Mouse (Mus musculus): ENCODE measurements at regions not wholly inside any gene's neighbourhood (a gene's known extent, or its start where the extent isn't known, plus 50 kb on each side); places are given as distances from the start of the nearest gene placed in this dataset.

GRCm38 (mm10) chr2:8562948-8563347, 1053.6 kb upstream of the Celf2 start:
- intact Hi-C loops (cut with DNase I): no loop called here
- no peak for DNase-seq

GRCm38 (mm10) chr2:8546116-8546515, 1036.8 kb upstream of the Celf2 start:
- no peak for DNase-seq
- intact Hi-C loops (cut with DNase I): no loop called here

- intact Hi-C loops (cut with DNase I): no loop called here
- DNase-seq: no peak
Measured at GRCm38 (mm10) chr2:8536842-8537241, 1027.5 kb upstream of the Celf2 start.

GRCm38 (mm10) chr2:8498466-8498865, 989.1 kb upstream of the Celf2 start:
- no peak for DNase-seq
- intact Hi-C loops (cut with DNase I): no loop called here

GRCm38 (mm10) chr2:8477827-8478528, 968.6 kb upstream of the Celf2 start:
- intact Hi-C loops (cut with DNase I): no loop called here
- DNase-seq: no peak

- no peak for DNase-seq
- intact Hi-C loops (cut with DNase I): no loop called here
Measured at GRCm38 (mm10) chr2:8470546-8470945, 961.2 kb upstream of the Celf2 start.

GRCm38 (mm10) chr2:8468989-8469388, 959.6 kb upstream of the Celf2 start:
- intact Hi-C loops (cut with DNase I): no loop called here
- no peak for DNase-seq

GRCm38 (mm10) chr2:8468351-8468750, 959.0 kb upstream of the Celf2 start:
- DNase-seq: no peak
- intact Hi-C loops (cut with DNase I): no loop called here

- intact Hi-C loops (cut with DNase I): no loop called here
- DNase-seq: no peak
Measured at GRCm38 (mm10) chr2:8467531-8468203, 958.3 kb upstream of the Celf2 start.

GRCm38 (mm10) chr2:8452566-8453243, 943.3 kb upstream of the Celf2 start:
- intact Hi-C loops (cut with DNase I): no loop called here
- DNase-seq: no peak

GRCm38 (mm10) chr2:8441230-8441629, 931.9 kb upstream of the Celf2 start:
- intact Hi-C loops (cut with DNase I): no loop called here
- DNase-seq: no peak

- intact Hi-C loops (cut with DNase I): no loop called here
- no peak for DNase-seq
Measured at GRCm38 (mm10) chr2:8429652-8430343, 920.4 kb upstream of the Celf2 start.

- no peak for DNase-seq
- intact Hi-C loops (cut with DNase I): no loop called here
Measured at GRCm38 (mm10) chr2:8428145-8428544, 918.8 kb upstream of the Celf2 start.

GRCm38 (mm10) chr2:8427720-8428119, 918.4 kb upstream of the Celf2 start:
- intact Hi-C loops (cut with DNase I): no loop called here

GRCm38 (mm10) chr2:8415917-8416316, 906.6 kb upstream of the Celf2 start:
- intact Hi-C loops (cut with DNase I): no loop called here
- peak; percentile 35 to 53 for DNase-seq

More at GRCm38 (mm10) chr2:8427720-8428119, 918.4 kb upstream of the Celf2 start:
- DNase-seq: no peak

- intact Hi-C loops (cut with DNase I): no loop called here
- DNase-seq: no peak
Measured at GRCm38 (mm10) chr2:8394128-8394527, 884.8 kb upstream of the Celf2 start.

- intact Hi-C loops (cut with DNase I): loop anchor here (10.0 kb wide), 1 partner anchor 1955 kb away; no protein-coding TSS in a partner anchor
Measured at GRCm38 (mm10) chr2:8389530-8389929, 880.2 kb upstream of the Celf2 start.

GRCm38 (mm10) chr2:8380246-8380645, 870.9 kb upstream of the Celf2 start:
- intact Hi-C loops (cut with DNase I): loop anchor here (10.0 kb wide), 1 partner anchor 1945 kb away; no protein-coding TSS in a partner anchor
- peak; percentile 43 to 55 for DNase-seq

More at GRCm38 (mm10) chr2:8389530-8389929, 880.2 kb upstream of the Celf2 start:
- no peak for DNase-seq

- no peak for DNase-seq
- intact Hi-C loops (cut with DNase I): no loop called here
Measured at GRCm38 (mm10) chr2:8379590-8379989, 870.2 kb upstream of the Celf2 start.

- intact Hi-C loops (cut with DNase I): no loop called here
Measured at GRCm38 (mm10) chr2:8347867-8348266, 838.5 kb upstream of the Celf2 start.

GRCm38 (mm10) chr2:8344748-8345147, 835.4 kb upstream of the Celf2 start:
- DNase-seq: no peak
- intact Hi-C loops (cut with DNase I): no loop called here

More at GRCm38 (mm10) chr2:8347867-8348266, 838.5 kb upstream of the Celf2 start:
- no peak for DNase-seq
